8 mouse cellular contexts compared by ENCODE assay signal in the genomic region with DNA sequence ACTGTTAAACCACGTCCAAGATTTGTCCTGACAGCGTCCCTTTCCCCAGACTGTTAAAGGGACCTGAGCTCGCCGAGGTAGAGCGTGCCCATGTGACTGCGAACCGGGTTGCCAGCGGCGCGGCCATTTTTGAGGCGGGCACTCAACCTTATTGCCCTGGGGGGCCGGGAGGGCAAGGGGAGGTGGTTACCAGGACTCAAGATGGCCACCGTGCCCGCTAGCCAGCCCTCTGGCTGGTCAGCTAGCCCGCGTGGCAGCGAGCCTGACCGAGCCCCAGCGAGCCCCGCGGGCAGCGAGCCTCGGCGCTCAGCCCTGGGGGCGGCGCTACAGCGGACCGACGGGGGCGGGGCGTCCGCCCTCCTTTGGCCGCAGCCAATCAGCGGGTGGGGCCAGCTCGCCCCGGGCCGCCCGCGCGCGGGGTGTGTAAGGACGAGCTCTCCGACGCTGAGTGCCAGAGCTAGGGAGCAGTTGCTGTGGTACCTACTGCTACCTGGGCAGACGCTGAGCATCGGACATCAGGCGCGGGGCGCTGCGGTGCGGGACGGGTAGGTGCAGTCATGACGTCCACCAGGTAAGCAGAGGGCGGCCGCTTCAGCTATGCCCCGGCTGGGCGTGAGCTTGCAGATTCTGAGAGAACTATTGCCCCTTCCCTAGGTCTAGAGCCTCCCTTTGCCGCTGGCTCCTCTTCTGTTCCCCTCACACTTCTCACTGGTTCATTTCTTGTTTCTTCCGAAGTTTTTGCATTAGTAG. TPM values are rescaled to one million over a fixed set of nuclear protein-coding genes. Genes with fewer than 3 reads are reported as not detected.
A peak's percentile ranks its signal among the peaks of the same experiment; 100 is the strongest.
DNase-seq lines count a peak whose midpoint lies in the region; ATAC-seq and TF ChIP-seq lines count a peak whose summit lies in the region.

No protein-coding gene starts in this region.

- H3K27me3 ChIP-seq in embryonic facial prominence, embryonic 12.5 days, result no peaks in the 10 kb centered on the region
- no peaks in the 10 kb centered on the region for H3K27me3 ChIP-seq in kidney, adult 2 months (replicated peaks; ENCODE audit: control insufficient read depth, insufficient read depth, low read length)
- H3K27me3 ChIP-seq in limb, embryonic 12.5 days, result no peaks in the 10 kb centered on the region
- no peaks in the 10 kb centered on the region for H3K27me3 ChIP-seq in midbrain, embryonic 14.5 days (ENCODE audit: control insufficient read depth, insufficient read depth, low read length)

- no peak for TF ChIP-seq CTCF in kidney, adult 2 months (conservative IDR thresholded peaks at IDR 0.05; ENCODE audit: insufficient read depth, insufficient read length, low read depth, low read length)

- H3K4me1 ChIP-seq in embryonic facial prominence, embryonic 12.5 days, result peaks cover 7% of the 10 kb centered on the region
- H3K4me1 ChIP-seq in kidney, adult 2 months (ENCODE audit: control insufficient read depth, insufficient read depth, low read length), result peaks cover 6% of the 10 kb centered on the region
- H3K4me1 ChIP-seq in limb, embryonic 12.5 days (replicated peaks), result peaks cover 21% of the 10 kb centered on the region
- H3K4me1 ChIP-seq in midbrain, embryonic 14.5 days (ENCODE audit: control insufficient read depth, insufficient read depth, low read length), result peaks cover 4% of the 10 kb centered on the region

- H3K9ac ChIP-seq in embryonic facial prominence, embryonic 12.5 days, result peak overlapping the region; percentile 63
- peak overlapping the region; percentile 75 for H3K9ac ChIP-seq in limb, embryonic 12.5 days (replicated peaks)
- H3K9ac ChIP-seq in midbrain, embryonic 14.5 days (replicated peaks; ENCODE audit: low read length), result peak overlapping the region; percentile 72

- WGBS in embryonic facial prominence, embryonic 12.5 days, result under 1% methylated on average over 59 of the region's 59 CpGs
- whole genome bisulfite sequencing in kidney, adult 2 months, result under 1% methylated on average over 59 of the region's 59 CpGs
- under 1% methylated on average over 55 of the region's 59 CpGs for WGBS in limb, embryonic 12.5 days
- under 1% methylated on average over 58 of the region's 59 CpGs for WGBS in midbrain, embryonic 14.5 days

- H3K27ac ChIP-seq in embryonic facial prominence, embryonic 12.5 days, result peak overlapping the region; percentile 78
- peak overlapping the region; percentile 79 for H3K27ac ChIP-seq in kidney, adult 2 months (ENCODE audit: insufficient read depth, low read depth, low read length)
- H3K27ac ChIP-seq in limb, embryonic 12.5 days, result peak overlapping the region; percentile 89
- H3K27ac ChIP-seq in midbrain, embryonic 14.5 days (replicated peaks; ENCODE audit: low read depth, low read length), result peak overlapping the region; percentile 74

- H3K9me3 ChIP-seq in embryonic facial prominence, embryonic 12.5 days, result no peaks in the 10 kb centered on the region
- no peaks in the 10 kb centered on the region for H3K9me3 ChIP-seq in limb, embryonic 12.5 days
- no peaks in the 10 kb centered on the region for H3K9me3 ChIP-seq in midbrain, embryonic 14.5 days (ENCODE audit: control insufficient read depth, low read length)

- DNase-seq in 3T3-L1 (ENCODE audit: low read depth, low spot score), result peak; percentile 95
- peak; percentile 94 to 97 for DNase-seq in adrenal gland, postnatal 36 days
- peak; percentile 91 to 94 for DNase-seq in heart, adult 18-20 months
- peak; percentile 97 for DNase-seq in kidney, adult 2 months
- peak; percentile 95 for DNase-seq in midbrain, embryonic 14.5 days
- peak; percentile 91 for DNase-seq in spleen, adult 12 weeks (ENCODE audit: low spot score)

- peak overlapping the region; percentile 71 for H3K4me2 ChIP-seq in embryonic facial prominence, embryonic 12.5 days (replicated peaks)
- peak overlapping the region; percentile 77 for H3K4me2 ChIP-seq in limb, embryonic 12.5 days
- peak overlapping the region; percentile 64 for H3K4me2 ChIP-seq in midbrain, embryonic 14.5 days (ENCODE audit: low read length)

- TF ChIP-seq POLR2A in kidney, adult 2 months (IDR thresholded peaks at IDR 0.05; ENCODE audit: low read depth, low read length), result peak; percentile 72

- ATAC-seq in embryonic facial prominence, embryonic 12.5 days (ENCODE audit: insufficient number of reproducible peaks, insufficient read depth, low FRiP score, low TSS enrichment), result peak; percentile 98
- ATAC-seq in limb, embryonic 12.5 days (ENCODE audit: insufficient number of reproducible peaks, insufficient read depth, low FRiP score, low TSS enrichment, low read depth), result peak; percentile 97
- peak; percentile 96 for ATAC-seq in midbrain, embryonic 14.5 days (ENCODE audit: low FRiP score, low TSS enrichment)

- peak overlapping the region; percentile 65 for H3K4me3 ChIP-seq in embryonic facial prominence, embryonic 12.5 days
- peak overlapping the region; percentile 72 for H3K4me3 ChIP-seq in kidney, adult 2 months (ENCODE audit: insufficient read depth, low read depth, low read length)
- peak overlapping the region; percentile 65 for H3K4me3 ChIP-seq in limb, embryonic 12.5 days (replicated peaks)
- H3K4me3 ChIP-seq in midbrain, embryonic 14.5 days (replicated peaks; ENCODE audit: low read depth, low read length), result peak overlapping the region; percentile 56

- no peaks in the 10 kb centered on the region for H3K36me3 ChIP-seq in embryonic facial prominence, embryonic 12.5 days
- H3K36me3 ChIP-seq in kidney, adult 2 months (ENCODE audit: control insufficient read depth, insufficient read depth, low read length), result no peaks in the 10 kb centered on the region
- no peaks in the 10 kb centered on the region for H3K36me3 ChIP-seq in limb, embryonic 12.5 days
- no peaks in the 10 kb centered on the region for H3K36me3 ChIP-seq in midbrain, embryonic 14.5 days (ENCODE audit: control insufficient read depth, insufficient read depth, low read length)

RNA-seq across cellular contexts. Expression of gene Adk, which starts 23.6 kb away (rescaled TPM):
- total RNA-seq in adrenal gland, postnatal 36 days (2021), result 100 to 1,000 TPM; 114 to 134 TPM
- polyA plus RNA-seq in embryonic facial prominence, embryonic 12.5 days (2016; fragmentation: Nextera tagmentation; extraction: Ambion mirVana), result 133 and 135 TPM in 2 replicates
- total RNA-seq in heart, adult 18-20 months (2021), result 100 to 1,000 TPM; 228 to 242 TPM
- polyA plus RNA-seq in kidney, adult 2 months (2012; rRNA removed), result 92.5 and 121 TPM in 2 replicates
- polyA plus RNA-seq in limb, embryonic 12.5 days (2016; fragmentation: Nextera tagmentation; extraction: Ambion mirVana), result 155 TPM in 2 replicates
- 34.1 and 37.9 TPM in 2 replicates for polyA plus RNA-seq in midbrain, embryonic 14.5 days (2014; fragmentation: Nextera tagmentation; extraction: Ambion mirVana)

RNA-seq across cellular contexts. Expression of gene Ap3m1, which starts 23.6 kb away (rescaled TPM):
- 10 to 100 TPM; 97.2 to 98.8 TPM for total RNA-seq in adrenal gland, postnatal 36 days (2021)
- polyA plus RNA-seq in embryonic facial prominence, embryonic 12.5 days (2016; fragmentation: Nextera tagmentation; extraction: Ambion mirVana), result 80.6 and 87.3 TPM in 2 replicates
- total RNA-seq in heart, adult 18-20 months (2021), result 10 to 100 TPM; 48.1 to 48.8 TPM
- 23.5 and 25.5 TPM in 2 replicates for polyA plus RNA-seq in kidney, adult 2 months (2012; rRNA removed)
- polyA plus RNA-seq in limb, embryonic 12.5 days (2016; fragmentation: Nextera tagmentation; extraction: Ambion mirVana), result 75.0 and 79.9 TPM in 2 replicates
- polyA plus RNA-seq in midbrain, embryonic 14.5 days (2014; fragmentation: Nextera tagmentation; extraction: Ambion mirVana), result 88.6 and 112 TPM in 2 replicates

Comparison
In these comparisons a context has a peak if more than half of its experiments do, and no peak if none do; other contexts are left out.
1. Peak in every context shown above with its lines: DNase-seq, ATAC-seq, H3K4me3 ChIP-seq and H3K27ac ChIP-seq.